Mouse (Mus musculus) layer of hippocampus, postnatal 25 days (tissue): Measurements from ENCODE around the gene Ehbp1l1. TPM values are rescaled to one million over a fixed set of nuclear protein-coding genes. Genes with fewer than 3 reads are reported as not detected.

Experiments used
- DNase-seq, 2 experiments: peaks; one replicate each; pipeline ENCODE4 v3.0.0; 2022; ENCODE audit warnings: mixed read lengths in 2 of 2, low spot score in 1 of 2; ENCODE audit errors: extremely low spot score in 1 of 2
- microRNA-seq, 2 experiments: library from miRNA; unstranded; fragments of <30 nt; microRNA quantifications; one replicate each; pipeline ENCODE4 v1.2.0; 2021
- total RNA-seq, 2 experiments: library from RNA; stranded (reverse); gene quantifications; 2 replicates each; pipeline ENCODE4 v1.2.3; 2021

The Ehbp1l1 gene
- total RNA-seq, 2 experiments from 2014 or later: 14.6 to 17.2 TPM

DNA sequence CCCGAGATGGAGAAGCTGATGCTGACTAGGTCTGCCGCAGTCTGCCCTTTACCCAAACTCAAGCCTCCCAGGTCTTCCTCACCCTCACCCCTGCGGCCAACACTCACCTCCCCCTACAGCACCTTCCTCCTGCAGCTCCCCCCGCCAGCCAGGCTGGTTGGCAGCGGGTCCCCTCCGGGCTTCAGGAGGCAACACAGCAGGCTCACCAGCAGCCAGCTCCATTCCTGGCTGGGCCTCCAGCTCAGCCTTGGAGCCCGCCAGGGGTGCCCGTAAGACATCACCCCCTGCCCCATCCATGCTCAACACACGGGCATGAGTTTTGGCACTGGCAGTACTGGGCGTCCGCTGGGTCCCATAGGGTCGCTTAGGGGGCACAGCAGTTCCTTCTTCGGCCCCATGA, 41.1 kb downstream of the Ehbp1l1 start:
- DNase-seq: no peak

DNA sequence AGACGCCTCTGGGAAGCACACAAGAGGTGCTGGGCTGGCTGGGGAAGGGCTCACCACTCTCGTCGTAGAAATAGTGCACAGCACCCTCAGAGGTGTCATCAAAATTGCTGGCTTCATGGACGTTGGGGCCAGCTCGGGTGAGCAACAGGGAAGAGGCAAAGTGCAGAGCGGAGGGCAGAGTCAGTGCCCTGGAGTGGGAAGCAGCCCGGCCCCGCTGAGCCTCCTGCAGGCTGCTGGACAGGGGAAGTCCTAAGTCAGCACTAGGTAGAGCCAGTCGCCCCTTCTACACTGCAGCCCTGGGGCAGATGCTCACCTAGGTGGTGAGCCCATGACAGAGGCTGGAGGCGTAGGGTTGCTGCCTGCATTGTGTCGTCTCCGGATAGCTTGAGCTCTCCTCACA, 41.9 kb downstream of the Ehbp1l1 start:
- DNase-seq: no peak

DNA sequence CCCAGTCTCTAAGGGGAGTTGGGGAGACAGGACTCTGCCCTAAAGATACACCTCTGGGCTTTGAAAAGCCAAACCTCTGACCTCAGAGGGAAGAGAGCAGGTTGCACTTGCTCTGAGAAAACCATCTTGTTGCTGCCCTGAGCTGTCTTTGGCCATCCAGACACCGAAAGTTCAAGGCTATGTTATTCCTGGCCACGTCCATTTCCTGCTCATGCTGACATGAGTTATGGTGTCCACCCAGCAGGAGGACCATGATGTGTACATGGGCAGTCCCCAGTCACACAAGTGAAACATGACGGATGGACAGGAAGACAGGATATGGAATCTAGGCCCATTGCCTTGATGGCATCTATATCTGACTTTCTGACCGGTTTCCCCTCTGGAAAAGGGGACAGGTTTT, 45.7 kb downstream of the Ehbp1l1 start:
- no peak for DNase-seq

DNA sequence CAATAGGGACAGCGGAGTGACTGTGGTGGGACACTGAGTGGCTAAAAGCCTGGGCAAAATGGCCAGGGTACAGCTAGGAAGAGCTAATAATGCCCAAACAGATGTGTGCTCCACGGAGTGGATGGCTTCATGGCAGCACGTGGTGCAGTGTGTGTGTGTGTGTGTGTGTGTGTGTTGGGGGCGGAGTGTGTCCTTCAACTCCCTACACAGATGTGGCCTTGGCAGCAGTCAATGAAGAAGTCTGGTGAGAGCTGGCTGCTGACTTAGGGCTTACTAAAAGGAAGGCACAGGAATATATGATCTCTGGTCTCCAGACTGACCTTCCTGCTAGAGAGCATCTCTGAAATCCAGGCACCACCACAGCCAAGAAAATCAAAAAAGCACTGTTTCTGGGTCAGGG, 57.7 kb downstream of the Ehbp1l1 start:
- no peak for DNase-seq

DNA sequence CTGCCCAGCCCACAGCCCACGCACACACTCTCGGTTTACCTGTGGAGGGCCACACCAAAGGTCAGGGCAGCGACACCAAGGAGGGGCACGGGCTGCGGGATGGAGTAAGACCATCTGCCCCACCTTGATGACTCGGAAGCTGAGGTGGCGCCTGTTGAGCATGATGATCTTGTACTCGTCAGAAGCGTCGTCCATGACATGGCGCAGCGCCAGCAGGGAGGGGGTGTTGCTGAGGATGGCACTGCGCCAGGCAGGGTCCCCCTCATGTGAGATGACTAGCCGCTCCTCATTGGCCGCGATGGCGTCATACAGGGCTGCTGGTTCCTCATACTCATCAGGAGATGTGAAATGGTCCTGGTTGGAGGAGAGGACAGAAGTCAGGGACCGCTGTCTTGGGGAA, 59.7 kb downstream of the Ehbp1l1 start:
- no peak for DNase-seq

DNA sequence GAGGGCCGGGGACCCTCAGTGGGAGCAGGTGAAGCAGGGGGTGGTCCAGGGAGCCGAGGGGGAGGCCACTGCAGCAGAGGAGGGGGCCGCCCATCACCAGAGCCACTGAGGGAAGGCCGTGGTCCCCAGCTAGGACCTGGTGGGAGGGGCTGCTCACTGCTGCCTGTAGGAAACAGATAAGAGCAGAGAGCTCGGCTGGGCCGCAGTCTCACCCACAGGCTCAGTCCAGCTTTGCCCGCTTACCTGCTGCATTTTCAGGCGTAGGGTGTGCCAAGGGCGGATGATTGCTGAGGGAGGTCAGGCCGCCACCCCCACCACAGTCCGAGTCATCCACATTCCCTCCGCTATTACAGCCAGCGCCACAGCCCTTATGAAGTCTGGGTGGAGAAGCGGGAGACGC, 60.7 kb downstream of the Ehbp1l1 start:
- no peak for DNase-seq

DNA sequence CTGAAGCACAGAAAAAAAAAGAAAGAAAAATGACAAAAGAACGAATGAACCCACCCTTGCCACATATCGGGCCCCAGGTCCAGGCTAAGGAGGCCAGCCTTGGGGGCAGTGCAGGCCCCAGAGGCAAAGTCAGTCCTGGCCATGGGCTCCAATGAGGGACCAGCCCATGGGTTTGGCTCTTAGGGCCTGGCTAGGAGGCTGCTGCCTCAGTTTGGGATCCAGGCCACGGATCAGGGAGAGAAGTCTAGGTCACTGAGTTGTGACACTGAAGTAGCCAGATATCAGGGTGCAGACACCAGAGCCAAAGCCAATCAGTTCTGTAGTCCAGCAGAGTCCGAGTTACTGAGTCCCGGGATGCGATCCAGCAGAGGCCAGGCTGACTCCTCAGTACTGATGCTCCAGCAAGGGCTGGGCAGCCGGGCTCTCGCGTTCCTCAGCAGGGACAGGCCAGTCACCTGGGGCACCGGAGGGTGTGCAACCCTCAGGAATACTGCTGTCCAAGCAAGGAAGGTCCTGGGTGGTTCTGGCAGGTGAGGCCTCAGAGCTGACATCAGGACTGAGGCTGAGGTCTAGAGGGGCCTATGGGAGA, 61.4 kb downstream of the Ehbp1l1 start:
- DNase-seq: no peak

DNA sequence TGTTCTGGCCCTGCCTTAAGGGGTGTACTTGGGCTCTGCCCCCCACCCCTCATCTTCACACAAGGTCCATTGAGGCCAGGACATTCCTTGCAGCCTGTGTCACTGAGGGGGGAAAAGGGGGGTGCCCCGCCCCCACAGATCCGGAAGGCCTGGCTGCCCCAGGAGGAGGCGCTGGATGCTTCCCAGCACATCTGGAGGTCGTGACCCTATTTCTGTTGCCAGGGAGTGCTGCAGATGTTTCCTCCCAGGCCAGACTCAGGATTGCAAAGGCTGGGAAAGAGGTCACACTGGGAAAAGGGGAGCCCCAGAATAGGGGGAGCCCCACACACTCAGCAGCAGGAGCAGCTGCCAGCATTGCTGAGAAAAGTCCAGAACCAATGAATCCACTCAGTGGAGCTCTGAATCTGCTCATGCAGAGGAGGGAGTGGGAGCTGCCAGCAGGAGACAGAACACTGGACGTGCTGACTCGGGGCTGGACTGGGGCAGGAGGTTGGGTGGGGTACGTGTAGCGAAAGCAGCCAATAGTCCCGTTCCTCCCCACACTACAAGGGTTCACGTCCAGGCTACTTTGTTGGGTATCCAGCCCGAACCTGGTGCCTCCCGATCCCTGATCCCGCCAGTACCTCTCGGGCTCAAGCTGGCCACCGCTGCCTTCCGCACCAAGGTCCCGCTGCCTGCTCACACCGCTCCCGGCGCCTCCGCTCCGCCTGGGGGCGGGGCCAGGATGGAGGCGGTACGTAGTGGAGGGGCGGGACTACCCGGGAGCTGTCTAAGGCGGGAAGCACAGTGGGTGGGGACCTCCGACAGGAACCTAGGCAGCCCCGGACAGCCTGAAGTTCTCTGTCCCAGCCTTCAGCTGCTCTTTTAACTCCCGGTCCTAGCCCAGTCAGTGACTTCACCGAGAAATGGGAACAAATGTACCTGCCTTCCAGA, 62.9 kb downstream of the Ehbp1l1 start, which contains the start of gene Sipa1:
TSS of gene Sipa1 (minus strand) at position 727 of the 933 bp plus-strand sequence.
- peak; percentile 59 to 67 for DNase-seq

DNA sequence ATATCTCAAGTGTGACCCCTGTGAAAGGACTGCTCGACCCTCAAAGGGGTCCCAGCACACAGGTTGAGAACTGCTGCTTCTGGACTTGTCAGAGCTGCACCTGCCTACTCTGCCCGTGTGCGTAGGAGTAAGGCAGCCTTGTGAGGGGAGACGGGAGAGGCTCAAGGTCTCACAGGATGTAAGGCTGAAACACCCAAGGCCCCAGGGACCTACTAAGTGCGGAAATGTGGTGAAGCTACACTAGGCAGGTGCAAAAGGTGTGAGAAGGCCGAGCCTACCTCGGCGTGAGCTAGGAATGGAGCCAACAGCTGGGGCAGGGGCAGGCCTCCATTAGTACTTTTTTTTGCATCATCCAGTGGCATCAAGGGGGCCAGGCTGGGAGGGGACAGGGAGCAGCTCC, 63.8 kb downstream of the Ehbp1l1 start:
- no peak for DNase-seq

DNA sequence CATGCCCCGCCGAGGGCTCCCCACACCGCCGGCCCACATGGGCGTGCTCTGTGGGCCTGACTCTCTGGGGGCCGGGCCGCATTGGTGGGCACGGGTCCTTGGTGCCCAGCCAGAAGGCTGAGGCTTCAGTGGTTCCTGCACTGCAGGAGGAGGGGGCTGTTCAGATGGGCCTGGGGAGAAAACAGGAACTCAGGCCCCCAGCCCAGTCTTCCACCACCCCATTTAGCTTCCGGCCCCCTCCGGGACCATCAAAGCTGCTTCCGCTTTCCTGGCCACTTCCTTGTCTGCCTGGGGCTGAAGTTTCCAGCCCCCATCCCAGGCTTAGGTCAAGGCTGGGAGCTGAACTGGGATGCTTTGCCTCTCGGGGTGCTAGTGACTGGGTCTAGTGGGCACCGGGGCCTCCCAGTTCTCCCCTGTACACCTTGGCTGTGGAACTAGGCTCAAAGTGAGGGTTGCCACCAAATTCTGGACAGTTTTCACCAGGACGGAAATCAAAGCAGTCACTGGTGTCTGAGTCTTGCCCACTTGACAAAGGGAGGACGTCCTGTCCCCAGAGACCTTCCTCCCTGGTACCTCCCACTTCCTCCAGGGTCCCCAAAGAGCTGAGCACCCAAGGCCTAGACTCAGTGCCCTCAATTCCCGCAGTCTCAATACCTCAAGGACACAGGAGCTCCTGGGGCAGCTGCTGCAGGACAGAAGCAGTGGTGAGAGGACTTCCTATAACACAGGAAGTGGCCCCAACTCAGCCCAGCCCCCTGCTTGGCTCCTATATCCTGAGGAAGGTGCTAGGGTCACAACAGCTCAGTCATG, 65.0 kb downstream of the Ehbp1l1 start:
- DNase-seq: no peak

Small RNAs within 50 kb of the gene (microRNA-seq; reads per million reads assigned to microRNA genes)
- gene Mir6987: 0.40 to 0.74 reads per million in 2 experiments

Other genes with a start within 250 kb of the Ehbp1l1 start
- gene Mus81, start 237.9 kb downstream of the Ehbp1l1 start, total RNA-seq: 10 to 100 TPM; 33.2 to 38.2 TPM
- gene Cfl1, start 235.9 kb downstream of the Ehbp1l1 start, total RNA-seq: 1,000 to 10,000 TPM; 1,427 to 1,527 TPM
- 1 to 10 TPM; 4.5 to 9.2 TPM for gene 1700020D05Rik, start 222.5 kb downstream of the Ehbp1l1 start, total RNA-seq
- gene Snx32, start 215.8 kb downstream of the Ehbp1l1 start, total RNA-seq: 10 to 100 TPM; 78.0 to 86.5 TPM
- not detected for gene Ovol1, start 165.7 kb downstream of the Ehbp1l1 start, total RNA-seq
- 1 to 10 TPM; 7.7 to 8.2 TPM for gene Ap5b1, start 158.3 kb downstream of the Ehbp1l1 start, total RNA-seq
- 10 to 100 TPM; 67.6 to 85.2 TPM for gene Rnaseh2c, start 124.4 kb downstream of the Ehbp1l1 start, total RNA-seq
- 10 to 100 TPM; 83.1 to 87.8 TPM for gene Kat5, start 116.1 kb downstream of the Ehbp1l1 start, total RNA-seq
- gene Rela, start 88.8 kb downstream of the Ehbp1l1 start, total RNA-seq: 10 to 100 TPM; 20.6 to 22.0 TPM
- 10 to 100 TPM; 15.3 to 16.1 TPM for gene Sipa1, start 62.6 kb downstream of the Ehbp1l1 start, total RNA-seq
- 10 to 100 TPM; 17.4 to 21.1 TPM for gene Map3k11, start 37.6 kb downstream of the Ehbp1l1 start, total RNA-seq
- gene Pcnx3, start 37.4 kb downstream of the Ehbp1l1 start, total RNA-seq: 10 to 100 TPM; 59.8 to 73.9 TPM
- not detected for gene Kcnk7, start 21.9 kb downstream of the Ehbp1l1 start, total RNA-seq
- gene Fam89b, start 3.3 kb upstream of the Ehbp1l1 start, total RNA-seq: 10 to 100 TPM; 29.3 to 32.9 TPM
- gene Ltbp3, start 14.6 kb upstream of the Ehbp1l1 start, total RNA-seq: 10 to 100 TPM; 23.8 to 26.8 TPM
- 10 to 100 TPM; 68.6 to 71.8 TPM for gene Scyl1, start 45.1 kb upstream of the Ehbp1l1 start, total RNA-seq
- 10 to 100 TPM; 15.6 to 15.8 TPM for gene Frmd8, start 149.0 kb upstream of the Ehbp1l1 start, total RNA-seq
- 1 to 10 TPM; 3.1 to 3.4 TPM for gene Slc25a45, start 151.5 kb upstream of the Ehbp1l1 start, total RNA-seq
- 1 to 10 TPM; 3.4 TPM for gene Tigd3, start 167.8 kb upstream of the Ehbp1l1 start, total RNA-seq
- 10 to 100 TPM; 82.5 to 95.6 TPM for gene Dpf2, start 186.7 kb upstream of the Ehbp1l1 start, total RNA-seq
- gene Cdc42ep2, start 198.5 kb upstream of the Ehbp1l1 start, total RNA-seq: 1 to 10 TPM; 6.3 to 6.4 TPM
- 1 to 10 TPM; 5.4 to 6.5 TPM for gene Pola2, start 237.9 kb upstream of the Ehbp1l1 start, total RNA-seq